Mouse (Mus musculus) small intestine, adult 2 months (tissue): ENCODE results near the gene 2010111I01Rik.

Experiments used
- CTCF ChIP-seq: fragments of 200-500 bp; IDR thresholded peaks from 2 replicates; pipeline ENCODE4 v1.5.1; 2012; ENCODE audit warnings: low read depth, mild to moderate bottlenecking, control low read depth, inconsistent platforms, low read length, moderate library complexity, mixed read lengths; ENCODE audit not compliant: insufficient replicate concordance, insufficient read length; ENCODE audit errors: extremely low read depth
- POLR2A ChIP-seq: fragments of 200-500 bp; IDR thresholded peaks from 2 replicates; pipeline ENCODE4 v1.6.1; 2012; ENCODE audit warnings: low read depth, mild to moderate bottlenecking, control low read depth, inconsistent platforms, low read length, moderate library complexity

- TF ChIP-seq CTCF (no peak), POLR2A (no peak)
Measured at GRCm38 (mm10) chr13:62978104-62978503, 13.4 kb downstream of the 2010111I01Rik start.
